Mouse (Mus musculus) testis, adult 2 months (tissue): Measurements from ENCODE around the gene Ifih1.

Source experiments
- CTCF ChIP-seq: fragments of 200-500 bp; IDR thresholded peaks from 2 replicates; pipeline ENCODE4 v1.5.1; 2012; ENCODE audit warnings: low read depth, mild to moderate bottlenecking, inconsistent platforms, low read length, moderate library complexity; ENCODE audit not compliant: control insufficient read depth, insufficient read depth, insufficient replicate concordance
- POLR2A ChIP-seq: fragments of 200-500 bp; IDR thresholded peaks from 2 replicates; pipeline ENCODE4 v1.6.1; 2012; ENCODE audit warnings: low read depth, mild to moderate bottlenecking, inconsistent platforms, low read length, moderate library complexity; ENCODE audit not compliant: control insufficient read depth

GRCm38 (mm10) chr2:62606205-62606604, 39.9 kb downstream of the Ifih1 start:
- TF ChIP-seq CTCF = no peak
- TF ChIP-seq POLR2A = no peak
